In genomic region chr4:58079631-58080030, GRCm38 (mm10) we compare ENCODE assay signal across 9 mouse cellular contexts.
DNase-seq lines count a peak whose midpoint lies in the region; ATAC-seq and TF ChIP-seq lines count a peak whose summit lies in the region.
"Had no signal": no experiment of that assay in that cellular context is flagged by ENCODE, and none has a peak within 500 bp of the region (broad histone marks: within the 10 kb centered on the region; RNA-seq: fewer than 3 reads in every experiment).

No protein-coding gene starts in this region.

- H3K9ac ChIP-seq in hindbrain, embryonic 16.5 days (ENCODE audit: low read depth, low read length): peak overlapping the region; percentile 44; the same call in 1 of the 2 replicates
- no peak overlapping the region for H3K9ac ChIP-seq in midbrain, embryonic 15.5 days

- H3K4me3 ChIP-seq in testis, adult 2 months (ENCODE audit: control insufficient read depth, low read depth, low read length): no peak overlapping the region
- H3K4me3 ChIP-seq in forebrain, embryonic 10.5 days: peak overlapping the region; percentile 42
- peak overlapping the region; percentile 35 for H3K4me3 ChIP-seq in hindbrain, embryonic 16.5 days (ENCODE audit: low read length)
- peak overlapping the region; percentile 30 for H3K4me3 ChIP-seq in midbrain, embryonic 15.5 days
- H3K4me3 ChIP-seq: erythroblast, embryonic 14.5 days had no signal

- H3K36me3 ChIP-seq in testis, adult 2 months (ENCODE audit: control insufficient read depth, insufficient read depth, low read length): no peaks in the 10 kb centered on the region
- H3K36me3 ChIP-seq in forebrain, embryonic 10.5 days (replicated peaks): no peaks in the 10 kb centered on the region
- no peaks in the 10 kb centered on the region for H3K36me3 ChIP-seq in hindbrain, embryonic 16.5 days (ENCODE audit: control insufficient read depth, insufficient read depth, low read length)
- no peaks in the 10 kb centered on the region for H3K36me3 ChIP-seq in midbrain, embryonic 15.5 days (replicated peaks)

- TF ChIP-seq POLR2A in testis, adult 2 months (IDR thresholded peaks at IDR 0.05; ENCODE audit: control insufficient read depth, low read depth, low read length): no peak

- H3K9me3 ChIP-seq in forebrain, embryonic 10.5 days: no peaks in the 10 kb centered on the region
- H3K9me3 ChIP-seq in hindbrain, embryonic 16.5 days (ENCODE audit: control insufficient read depth, low read length): no peaks in the 10 kb centered on the region
- no peaks in the 10 kb centered on the region for H3K9me3 ChIP-seq in midbrain, embryonic 15.5 days

- 17% methylated on average over 10 of the region's 10 CpGs for WGBS in forebrain, embryonic 10.5 days
- 15% methylated on average over 10 of the region's 10 CpGs for WGBS in hindbrain, embryonic 16.5 days
- WGBS in midbrain, embryonic 15.5 days: 17% methylated on average over 10 of the region's 10 CpGs

- peak; percentile 20; the same call in 1 of the 2 replicates for TF ChIP-seq CTCF in testis, adult 2 months (IDR thresholded peaks at IDR 0.05; ENCODE audit: control insufficient read depth, insufficient read depth, insufficient replicate concordance, low read depth, low read length)

- H3K4me2 ChIP-seq in hindbrain, embryonic 16.5 days (ENCODE audit: low read length): peak overlapping the region; percentile 48
- peak overlapping the region; percentile 47 for H3K4me2 ChIP-seq in midbrain, embryonic 15.5 days

- no peak overlapping the region for H3K27ac ChIP-seq in testis, adult 2 months (ENCODE audit: control insufficient read depth, insufficient read depth, low read depth, low read length)
- no peak overlapping the region for H3K27ac ChIP-seq in forebrain, embryonic 10.5 days
- no peak overlapping the region for H3K27ac ChIP-seq in hindbrain, embryonic 16.5 days (ENCODE audit: low read depth, low read length)
- H3K27ac ChIP-seq in midbrain, embryonic 15.5 days: no peak overlapping the region

- ATAC-seq in hindbrain, embryonic 16.5 days: peak; percentile 63
- ATAC-seq in midbrain, embryonic 15.5 days (replicated peaks): peak; percentile 49; the same call in 1 of the 2 replicates

- intact Hi-C loops in left cerebral cortex, postnatal 14 days (cut with DNase I): loop anchor here (2.0 to 10.0 kb wide), 4 partner anchors 87 to 179 kb away; partner anchors contain the start of gene Txn1

- no peaks in the 10 kb centered on the region for H3K27me3 ChIP-seq in testis, adult 2 months (ENCODE audit: control insufficient read depth, insufficient read depth, low read length)
- no peaks in the 10 kb centered on the region for H3K27me3 ChIP-seq in forebrain, embryonic 10.5 days (ENCODE audit: poor library complexity, severe bottlenecking)
- no peaks in the 10 kb centered on the region for H3K27me3 ChIP-seq in hindbrain, embryonic 16.5 days (replicated peaks; ENCODE audit: control insufficient read depth, insufficient read depth, low read length)
- H3K27me3 ChIP-seq in midbrain, embryonic 15.5 days (replicated peaks): no peaks in the 10 kb centered on the region

- no peak for DNase-seq in testis, postnatal 14 days (ENCODE audit: low spot score)
- peak; percentile 51 for DNase-seq in c-Kit-positive CD71-negative TER-119-negative erythroid progenitor cells, embryonic 14.5 days (ENCODE audit: low read depth)
- peak; percentile 46 for DNase-seq in forebrain, embryonic 10.5 days (ENCODE audit: extremely low spot score, low spot score)
- DNase-seq in left cerebral cortex, postnatal 14 days (ENCODE audit: low spot score in 2 of 2): peak; percentile 7 to 48
- peak; percentile 54 for DNase-seq in thymus, postnatal 25 days

- no peaks in the 10 kb centered on the region for H3K4me1 ChIP-seq in testis, adult 2 months (ENCODE audit: control insufficient read depth, insufficient read depth, low read length)
- H3K4me1 ChIP-seq in forebrain, embryonic 10.5 days: peaks cover 6% of the 10 kb centered on the region
- H3K4me1 ChIP-seq in hindbrain, embryonic 16.5 days (ENCODE audit: control insufficient read depth, insufficient read depth, low read depth, low read length): 0 out of 2 replicates have a peak, but pooled peaks cover 3% of the 10 kb centered on the region
- 0 out of 2 replicates have a peak, but pooled peaks cover 3% of the 10 kb centered on the region for H3K4me1 ChIP-seq in midbrain, embryonic 15.5 days
